Mouse (Mus musculus) brain, adult 2 months (tissue): Measurements from ENCODE around the gene 9230102O04Rik.

ENCODE experiments used
- DNase-seq: peaks from one replicate; pipeline ENCODE4 v3.0.0; 2011; ENCODE audit warnings: low read depth, low spot score

The 9230102O04Rik gene

DNA sequence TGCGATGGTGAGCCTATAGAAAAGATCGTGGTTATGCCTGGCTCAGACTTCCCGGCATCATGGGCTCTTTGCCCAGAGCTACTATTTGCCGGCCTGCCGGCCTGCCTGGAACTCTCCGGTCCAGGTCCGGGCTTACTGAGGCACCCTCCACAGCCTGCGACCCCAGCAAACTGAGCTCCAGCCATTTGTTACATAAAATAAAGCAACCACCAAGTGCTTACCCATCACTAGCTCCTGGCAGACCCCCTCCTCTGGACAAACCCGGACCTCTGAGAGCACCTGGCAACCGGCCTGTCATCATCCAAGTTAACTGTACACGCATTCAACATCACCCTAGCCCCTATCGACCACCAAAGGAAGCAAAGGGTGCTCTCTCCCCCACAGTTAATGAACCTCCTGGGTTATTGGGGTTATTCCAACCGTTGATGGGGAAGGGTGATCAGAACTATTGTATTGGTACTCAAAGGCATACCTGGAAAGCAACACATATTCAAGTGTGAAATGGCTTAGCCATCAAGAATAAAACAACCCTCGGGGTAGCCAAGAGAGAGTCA lies 4.0 kb downstream of the 9230102O04Rik start:
- no peak for DNase-seq

DNA sequence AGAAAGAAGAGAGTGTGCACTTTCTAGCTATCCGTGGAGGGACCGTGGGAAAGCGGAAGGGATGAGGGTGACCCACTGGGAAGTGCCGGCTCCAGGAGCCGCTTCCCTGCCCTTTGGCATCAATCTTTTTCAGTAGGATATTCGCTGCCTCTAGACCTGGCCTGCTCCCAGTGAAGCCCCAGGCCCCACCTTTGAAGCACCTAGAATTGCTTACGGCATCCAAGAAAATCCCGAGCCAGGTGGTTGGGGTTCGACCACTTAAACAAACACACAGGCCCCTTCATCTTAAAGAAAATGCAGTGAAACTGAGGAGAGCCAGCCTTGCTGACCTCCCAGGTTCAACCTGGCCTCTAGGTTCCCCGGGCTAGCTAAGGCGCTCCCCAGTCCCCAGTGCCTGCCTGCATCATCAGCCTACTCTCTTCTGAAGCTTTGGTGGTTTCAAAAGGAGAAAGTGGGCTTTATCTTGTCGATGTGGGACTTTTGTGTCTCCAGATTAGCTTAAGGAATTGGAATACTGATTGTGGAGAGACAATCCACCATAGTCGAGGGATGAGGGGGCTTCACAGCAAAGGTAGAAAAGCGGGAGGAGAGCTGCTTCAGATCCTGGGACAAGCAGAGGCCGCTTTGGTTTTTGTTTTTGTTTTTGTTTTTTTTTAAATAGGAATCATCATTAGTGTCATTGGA lies 4.7 kb downstream of the 9230102O04Rik start:
- no peak for DNase-seq

DNA sequence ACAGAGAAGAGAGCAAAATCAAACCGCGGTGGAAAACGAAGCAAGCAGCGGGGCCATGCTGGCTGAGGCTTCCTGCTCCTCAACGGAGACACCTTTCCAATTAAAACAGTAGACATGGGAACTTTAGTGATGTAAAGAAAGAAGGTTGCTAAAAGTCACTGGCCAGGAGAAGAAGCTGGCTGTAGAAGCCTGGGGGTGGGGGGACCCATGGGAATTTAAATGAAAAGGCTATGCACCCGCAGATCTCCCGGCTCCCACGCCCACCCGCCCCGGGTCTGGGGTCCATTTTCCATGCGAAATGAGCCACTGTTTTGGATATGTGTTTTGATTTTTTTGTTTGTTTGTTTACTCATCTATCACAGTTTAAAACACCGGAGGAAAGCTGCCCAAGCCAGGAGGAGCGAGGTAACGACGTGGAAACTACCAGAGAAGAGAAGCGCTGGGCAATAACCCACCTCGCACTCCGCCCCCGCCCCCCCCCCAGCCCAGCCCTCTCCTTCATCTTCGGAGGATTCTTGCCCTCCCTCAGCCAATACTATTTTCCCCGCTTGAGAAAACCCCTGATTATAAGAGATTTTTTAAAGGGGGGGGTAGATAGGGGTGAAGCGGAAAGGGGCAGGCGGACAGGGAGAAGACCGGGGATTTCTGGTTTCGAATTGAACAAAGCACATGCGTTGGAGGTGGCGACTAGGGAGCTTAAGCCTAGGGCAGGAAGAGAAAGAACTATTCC lies 5.4 kb downstream of the 9230102O04Rik start:
- no peak for DNase-seq

DNA sequence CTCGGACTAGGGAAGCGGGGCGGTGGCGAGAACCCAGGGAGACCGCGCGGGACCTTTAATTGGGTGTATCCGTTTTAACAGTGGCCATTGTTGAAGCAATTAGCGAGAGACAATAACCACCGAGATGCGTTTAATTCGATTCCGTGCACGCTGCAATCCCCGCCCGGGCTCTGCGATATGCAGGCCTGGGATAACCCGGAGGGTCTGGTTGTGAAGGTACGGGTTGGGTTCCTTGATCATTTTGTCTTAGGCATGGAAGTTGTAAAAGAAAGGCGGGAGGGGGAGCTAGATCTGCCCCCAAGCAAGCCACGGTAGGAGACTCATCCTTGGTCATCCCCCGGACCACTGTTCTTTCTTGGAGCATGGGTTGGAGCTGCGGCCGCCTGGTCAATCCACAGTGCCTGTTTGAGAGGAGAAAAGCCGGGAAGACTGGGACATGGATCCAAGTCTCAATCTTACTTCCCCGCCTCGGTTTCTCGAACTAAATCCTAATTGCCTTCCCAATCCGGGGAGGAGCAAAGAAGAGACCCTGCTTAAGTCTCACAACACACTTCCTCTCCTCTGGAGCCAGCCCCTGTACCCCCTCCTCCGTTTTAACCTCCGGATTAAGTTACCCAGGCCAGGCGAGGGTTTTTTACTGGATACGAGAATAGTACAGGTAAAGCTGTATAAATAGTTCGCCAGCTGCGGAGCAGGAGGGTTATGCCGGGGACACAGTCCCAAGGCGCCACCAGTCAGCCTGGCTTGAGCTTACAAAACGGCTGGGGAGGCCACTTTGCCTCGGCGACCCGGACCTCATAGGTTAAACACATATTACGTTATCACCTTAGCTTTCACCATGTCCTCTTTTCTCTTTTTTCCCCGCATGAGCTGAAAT lies 6.2 kb downstream of the 9230102O04Rik start:
- no peak for DNase-seq

DNA sequence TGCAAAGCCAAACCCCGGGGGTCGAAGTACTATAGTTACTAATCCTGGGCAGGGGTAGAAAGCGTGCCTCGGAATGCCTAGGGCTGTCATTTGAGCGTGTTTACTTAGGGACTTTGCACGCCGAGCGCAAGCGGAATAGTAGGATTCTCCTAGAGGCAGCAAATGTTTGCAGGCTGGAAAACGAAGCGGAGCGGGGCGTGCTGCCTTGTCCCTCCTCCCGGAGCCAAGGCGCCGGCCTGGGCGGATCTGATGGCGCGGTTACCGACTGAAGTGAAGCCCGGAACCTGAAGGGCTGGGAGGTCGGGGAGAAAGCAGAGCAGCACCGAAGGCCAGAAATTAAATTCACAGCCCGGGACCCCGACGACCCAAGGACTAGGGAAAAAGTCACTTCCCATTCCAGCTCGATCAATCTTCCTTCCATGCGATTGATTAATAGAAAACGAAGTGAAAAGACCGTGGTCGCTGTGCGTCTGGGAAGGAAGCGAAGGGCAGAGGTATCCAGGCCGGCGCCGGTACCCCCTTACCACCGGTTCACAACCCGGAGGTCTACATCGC lies 6.9 kb downstream of the 9230102O04Rik start:
- DNase-seq: no peak

DNA sequence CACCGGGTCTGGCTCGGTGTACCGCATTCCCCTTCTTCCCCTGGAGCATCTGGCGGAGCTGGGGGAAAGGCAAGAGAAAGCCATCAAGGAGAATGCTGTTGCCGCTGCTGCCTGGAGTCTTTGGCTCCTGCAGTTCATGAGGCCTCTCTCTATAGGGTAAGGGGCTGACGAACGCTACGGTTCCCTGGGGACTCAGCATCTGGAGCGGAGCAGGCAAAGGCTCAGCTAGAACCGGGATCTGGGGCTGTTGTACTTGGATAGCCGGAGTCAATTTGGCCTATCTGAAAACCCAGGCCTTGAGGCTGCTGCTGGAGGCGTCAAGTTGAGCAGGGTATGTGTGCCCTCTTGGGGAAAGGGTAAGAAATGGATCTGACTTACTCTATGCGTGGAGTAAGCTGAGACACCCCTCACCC lies 7.7 kb downstream of the 9230102O04Rik start:
- no peak for DNase-seq

DNA sequence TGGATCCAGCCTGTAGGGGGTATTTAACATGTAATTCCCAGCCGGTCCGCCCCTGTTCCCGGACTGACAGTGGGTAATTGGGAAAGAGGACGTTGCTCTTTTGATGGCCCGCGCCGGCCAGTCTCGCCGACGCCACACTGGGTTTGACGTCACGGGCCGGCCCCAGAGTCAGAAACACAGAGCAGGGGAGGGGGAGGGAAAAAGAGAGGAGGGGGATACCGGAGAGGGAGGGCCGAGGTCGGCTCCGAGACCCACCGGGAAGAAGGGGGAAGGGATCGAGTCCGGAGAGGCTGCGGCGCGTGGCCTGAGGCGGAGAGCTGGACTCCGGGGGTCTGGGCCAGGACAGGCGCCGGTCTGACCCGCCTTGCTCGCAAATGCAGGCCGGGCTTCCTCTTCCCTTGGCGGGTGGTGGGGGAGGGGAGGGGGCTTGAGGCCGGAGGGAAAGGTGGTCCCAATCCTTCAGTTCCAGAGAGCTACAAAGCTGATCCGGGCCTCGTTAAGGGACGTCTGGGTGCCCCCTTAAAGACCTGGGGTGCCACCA lies 8.2 kb downstream of the 9230102O04Rik start, which contains the start of gene 4930412O13Rik:
4930412O13Rik (plus strand) TSS at position 202 of the 541 bp plus-strand sequence.
- no peak for DNase-seq

DNA sequence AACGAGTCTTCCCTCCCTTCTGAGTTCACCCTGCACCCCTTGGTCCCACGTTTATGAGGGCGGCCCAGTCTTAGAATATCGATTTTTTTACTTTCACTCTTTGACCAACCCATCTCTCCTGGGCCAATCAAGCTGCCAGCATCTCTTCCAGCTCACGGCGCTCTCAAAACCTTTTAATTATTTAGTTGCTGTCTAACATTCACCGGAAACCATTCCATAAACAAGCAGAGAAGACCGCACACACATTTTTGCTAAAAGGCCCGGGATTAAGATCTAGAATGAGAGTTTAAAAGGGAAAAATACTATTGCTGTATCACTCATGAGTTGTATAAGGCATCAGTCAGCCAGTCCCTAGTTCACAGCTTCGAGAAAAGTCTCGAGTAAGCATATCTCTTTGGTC lies 9.1 kb downstream of the 9230102O04Rik start:
- DNase-seq: no peak

DNA sequence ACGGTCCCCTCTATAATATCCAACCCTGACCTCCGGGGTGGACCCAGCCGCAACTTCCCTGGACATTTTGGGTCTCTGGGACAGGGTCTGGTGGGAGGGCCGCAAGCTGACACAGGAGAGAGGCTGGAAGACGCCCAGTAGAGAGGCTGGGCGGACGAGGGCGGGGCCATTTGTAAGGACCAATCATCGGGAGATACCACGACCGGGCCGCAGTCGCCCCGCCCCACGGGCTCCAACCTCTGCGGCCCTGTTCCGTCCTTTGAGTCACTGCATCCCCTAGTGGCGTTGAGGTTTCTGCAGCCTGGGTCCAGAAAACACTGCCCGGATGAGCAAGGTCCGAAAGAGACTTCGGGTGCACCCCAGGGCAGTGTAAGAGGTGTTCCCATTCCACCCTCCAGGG lies 9.8 kb downstream of the 9230102O04Rik start:
- DNase-seq: peak; percentile 41

DNA sequence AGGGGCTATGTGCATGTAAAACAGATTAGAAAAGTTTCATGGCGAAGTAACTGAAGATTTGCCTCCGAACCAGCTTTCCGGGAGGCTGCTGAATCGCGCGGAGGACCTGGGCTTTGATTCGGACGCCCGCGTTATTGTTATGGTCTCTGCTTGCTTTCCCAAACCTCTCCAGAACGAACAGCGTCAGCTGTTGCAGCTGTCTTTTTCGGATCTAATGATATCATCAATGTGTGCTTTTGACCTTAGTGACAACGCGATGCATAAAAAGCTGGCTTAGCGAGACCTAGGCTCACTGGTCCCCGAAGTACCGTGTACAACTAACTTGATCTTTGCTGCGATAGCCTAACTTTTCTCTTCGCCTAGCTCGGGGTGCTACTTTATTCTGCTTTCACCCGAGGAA lies 10.2 kb downstream of the 9230102O04Rik start:
- DNase-seq: no peak

DNA sequence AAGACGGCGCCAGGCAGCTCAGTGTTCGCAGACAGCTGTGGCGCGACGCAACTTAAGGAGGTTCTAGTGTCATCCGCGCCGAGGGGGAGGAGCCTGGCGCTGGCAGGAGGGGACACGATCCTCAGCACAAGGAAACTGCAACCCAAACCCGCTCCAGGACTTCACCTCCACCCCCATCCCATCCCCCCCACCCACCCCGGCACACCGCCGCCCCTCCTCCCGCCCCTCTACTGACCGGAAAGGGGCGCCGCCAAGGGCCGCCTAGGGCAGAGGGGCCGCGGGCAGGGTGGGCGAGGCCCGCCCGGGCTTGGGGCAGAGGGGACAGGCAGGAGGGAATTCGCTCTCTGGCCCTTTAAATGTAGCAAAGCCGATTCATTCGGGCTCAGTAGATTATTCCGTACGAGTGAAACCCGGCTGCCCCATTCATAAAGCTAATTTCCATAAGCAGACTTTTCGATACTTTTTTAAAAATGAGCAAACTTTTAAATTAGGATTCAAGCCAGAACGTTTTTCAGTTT lies 10.7 kb downstream of the 9230102O04Rik start:
- DNase-seq: no peak

DNA sequence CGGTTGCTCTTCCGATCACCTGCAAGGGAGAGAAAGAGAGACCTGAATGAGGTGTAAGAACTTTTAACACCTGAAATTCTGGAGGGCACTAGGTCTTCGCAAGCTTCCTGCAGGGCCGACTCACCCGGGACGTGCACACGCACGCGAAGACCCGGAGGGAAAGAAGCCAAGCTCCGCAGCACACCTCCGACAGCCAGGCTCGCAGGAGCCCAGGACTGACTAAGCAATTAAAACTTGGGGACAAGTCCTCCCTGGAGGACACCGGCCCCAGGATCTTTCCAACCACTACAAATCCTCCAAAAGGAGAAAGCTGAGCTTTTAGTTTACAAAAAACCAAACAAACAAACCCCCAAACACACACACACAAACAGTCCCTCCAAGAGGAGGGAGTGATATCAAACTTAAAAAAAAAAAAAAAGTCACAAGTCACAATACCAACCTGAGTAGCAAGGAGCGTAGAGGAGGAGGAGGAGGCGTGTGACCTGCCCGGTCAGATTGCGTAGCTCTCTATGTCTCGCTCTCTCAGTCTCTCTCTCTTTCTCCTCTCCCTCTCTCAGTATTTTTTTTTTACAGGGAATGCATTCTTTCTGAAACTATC lies 11.3 kb downstream of the 9230102O04Rik start:
- DNase-seq: no peak

DNA sequence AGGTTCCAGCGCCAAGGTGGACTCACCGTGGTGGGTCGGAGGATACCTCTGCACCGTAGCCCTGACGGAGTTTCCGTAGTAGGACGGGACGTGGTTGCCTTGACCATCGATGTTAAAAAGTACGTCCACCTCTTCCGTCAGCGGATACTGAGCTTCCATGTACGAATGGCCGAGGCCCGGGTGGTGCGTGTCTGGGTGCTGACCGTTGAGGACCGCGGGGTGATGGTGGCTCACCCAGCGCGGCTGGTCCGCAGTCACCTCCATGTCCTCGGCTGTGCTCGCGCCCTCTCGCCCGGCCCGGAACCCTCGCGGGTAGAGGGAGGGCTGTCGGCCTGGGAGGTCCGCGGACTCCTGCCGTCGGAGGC lies 12.0 kb downstream of the 9230102O04Rik start:
- DNase-seq: no peak

DNA sequence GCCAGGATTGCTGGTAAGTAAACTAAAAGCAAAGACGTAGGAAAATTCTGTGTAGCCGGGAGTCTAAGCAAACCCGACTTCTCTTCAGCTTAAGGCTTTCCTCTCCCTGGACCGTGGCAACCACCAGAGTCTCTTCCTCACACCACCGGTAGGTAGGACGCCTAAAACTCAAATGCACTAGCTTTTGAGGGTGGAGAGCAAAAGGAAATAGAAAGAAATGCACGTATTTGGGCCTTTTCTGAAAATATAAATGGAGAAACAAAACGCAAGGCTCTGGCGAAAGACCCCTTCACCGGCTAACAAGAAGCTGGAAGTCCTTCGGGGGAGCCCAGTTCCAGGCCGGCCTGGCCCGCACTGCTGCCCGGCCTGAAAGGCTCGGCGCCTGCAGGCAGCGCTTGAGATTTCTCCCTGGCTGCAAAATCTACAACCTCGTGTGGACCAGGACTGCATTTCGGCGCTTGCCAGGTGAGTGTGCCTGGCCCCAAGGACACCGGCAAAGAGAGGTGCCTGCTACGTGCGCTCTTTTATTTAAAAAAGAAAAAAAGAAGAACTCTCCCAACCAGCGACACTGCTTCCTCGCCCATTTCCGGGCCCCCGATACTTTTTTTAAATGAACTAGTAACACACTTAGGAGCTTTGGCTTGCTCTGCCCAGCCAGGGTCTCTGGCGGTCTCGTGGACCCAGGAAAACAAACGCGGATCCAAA lies 12.6 kb downstream of the 9230102O04Rik start:
- DNase-seq: no peak

DNA sequence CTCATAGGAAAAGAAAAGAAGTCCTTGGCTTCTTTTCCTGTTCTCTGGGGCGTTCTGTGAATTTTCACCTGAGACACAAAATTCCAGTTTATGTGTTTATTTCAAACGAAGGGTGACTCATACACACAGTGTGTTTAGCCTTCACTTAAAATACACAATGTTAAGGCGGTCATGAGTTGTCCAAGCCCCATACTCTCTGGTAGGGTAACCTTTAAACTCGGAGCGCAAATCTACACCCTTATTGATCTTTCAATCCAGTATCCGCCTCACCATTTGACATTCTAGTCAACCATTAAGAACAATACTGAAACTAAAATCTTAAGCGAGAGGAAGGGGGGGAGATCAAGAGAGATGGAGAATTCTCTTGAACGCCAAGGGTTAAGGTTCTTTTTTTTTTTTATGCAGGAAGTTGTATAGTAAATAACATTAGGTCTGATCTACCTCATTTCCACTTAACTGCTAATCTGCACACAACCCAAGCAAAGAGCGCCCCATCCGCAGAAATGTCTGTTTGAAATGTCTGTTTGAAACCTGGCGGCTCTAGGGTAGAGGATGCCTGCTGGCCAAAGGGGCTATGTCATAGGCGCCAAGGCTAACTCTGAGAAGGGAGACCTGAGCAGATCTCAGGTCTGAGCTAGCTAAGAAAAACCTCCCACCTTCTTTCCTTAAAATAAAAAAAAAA lies 13.5 kb downstream of the 9230102O04Rik start:
- DNase-seq: no peak

DNA sequence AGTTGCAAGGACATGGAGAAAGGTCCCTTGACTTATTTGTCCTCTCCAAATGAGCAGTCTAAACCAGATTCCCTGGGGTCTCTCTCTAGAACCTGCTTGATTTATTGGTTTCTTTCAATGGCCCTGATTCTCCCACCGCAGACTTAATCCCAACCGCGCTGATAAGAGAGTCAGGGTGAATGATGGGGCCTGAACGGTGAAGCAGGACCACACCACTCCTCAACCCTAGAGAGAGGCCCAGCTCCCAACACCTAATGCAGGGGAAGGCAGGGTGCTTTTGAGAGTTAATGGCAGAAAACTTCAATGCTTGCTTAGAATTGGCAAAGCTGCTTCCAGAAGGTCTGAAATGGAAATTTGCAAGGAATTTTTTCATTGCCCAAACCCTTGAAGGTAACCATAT lies 14.1 kb downstream of the 9230102O04Rik start:
- DNase-seq: no peak

DNA sequence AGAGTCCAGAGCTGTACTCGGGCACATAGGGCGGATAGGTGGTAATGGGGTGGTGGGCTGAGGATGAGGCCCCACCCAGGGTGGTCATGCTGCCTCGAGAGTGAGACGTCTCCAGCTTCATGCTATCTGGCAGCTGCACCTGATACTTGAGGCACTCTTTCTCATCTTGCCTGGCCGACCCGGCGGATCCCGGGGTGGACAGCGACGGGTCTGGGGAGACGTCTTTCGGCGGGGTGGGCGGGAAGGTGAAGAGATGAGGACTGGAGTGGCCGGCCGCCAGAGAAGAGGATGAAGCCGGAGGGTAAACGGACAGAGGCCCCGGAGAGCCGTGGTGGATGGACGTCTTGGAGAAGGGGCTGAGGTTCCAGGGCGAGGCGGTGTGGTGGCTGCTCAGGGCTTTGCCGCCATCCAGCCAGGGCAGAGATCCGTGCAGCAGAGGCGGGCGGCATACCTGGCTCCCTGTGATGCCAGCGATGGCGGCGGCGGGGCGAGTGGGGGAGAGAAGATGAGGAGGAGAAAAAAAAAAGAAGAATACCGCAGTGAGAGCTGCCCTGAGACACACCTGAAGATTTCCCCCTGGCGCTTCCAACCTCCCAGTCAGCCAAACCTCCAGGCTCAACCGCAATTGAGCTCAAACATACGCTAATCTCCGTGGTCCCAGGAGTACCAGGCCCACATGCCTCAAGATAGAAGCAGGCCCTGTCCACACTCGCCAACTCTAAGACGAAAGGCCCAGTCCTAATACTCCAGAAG lies 14.7 kb downstream of the 9230102O04Rik start:
- DNase-seq: no peak

DNA sequence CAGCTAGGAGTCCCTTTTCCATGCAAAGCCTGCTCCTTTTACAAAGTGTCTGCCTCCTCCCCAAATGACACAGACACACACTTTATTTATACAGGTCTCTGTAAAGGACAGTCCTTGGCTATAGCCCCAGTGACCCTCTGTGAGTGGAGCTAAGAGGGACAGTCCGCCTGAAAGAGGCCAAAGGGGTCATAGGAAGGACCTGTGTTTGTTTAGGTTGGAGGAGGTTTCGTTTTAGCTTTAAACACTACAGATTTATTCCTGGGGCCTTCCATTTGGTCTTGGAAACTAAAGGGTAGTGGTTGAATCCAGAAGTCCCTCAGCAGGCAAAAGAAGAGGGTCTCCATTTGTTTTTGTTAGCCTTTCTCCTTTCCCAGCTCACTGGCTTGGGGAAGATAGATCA lies 15.6 kb downstream of the 9230102O04Rik start:
- DNase-seq: no peak

DNA sequence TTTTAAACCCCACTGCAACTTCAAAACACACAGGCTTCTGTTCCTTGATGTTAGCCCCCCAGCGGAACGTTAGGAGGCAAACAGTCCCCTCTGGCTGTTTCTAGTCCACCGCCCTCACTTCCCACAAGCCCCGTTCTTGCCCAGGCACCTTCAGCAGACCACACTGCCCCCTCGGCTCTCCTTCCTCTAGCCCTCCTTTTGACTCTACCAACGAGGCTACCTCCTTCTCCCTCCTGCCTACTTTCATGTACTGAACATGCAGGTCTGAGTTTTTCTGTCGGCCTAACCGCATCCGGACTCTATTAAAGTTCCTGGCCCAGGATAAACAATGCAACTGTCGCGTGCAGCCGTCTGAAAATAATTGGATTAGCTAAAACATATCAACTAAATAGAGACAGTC lies 16.7 kb downstream of the 9230102O04Rik start:
- DNase-seq: no peak
